Mouse (Mus musculus) limb, embryonic 14.5 days (tissue): ENCODE measurements around the gene Ugt1a8. TPM values are rescaled to one million over a fixed set of nuclear protein-coding genes. Genes with fewer than 3 reads are reported as not detected.
"Not testable (repeated sequence)": the region's sequence is repeated elsewhere in the genome, so short reads cannot be mapped to it uniquely, and the experiment has no call there.

Experiments used
- ATAC-seq: fragments of 200-750 bp; cut with Nextera tagmentation; 2 replicates; pipeline ENCODE4 v1.8.0; 2017; ENCODE audit warnings: low read depth, moderate number of reproducible peaks, moderate TSS enrichment; ENCODE audit not compliant: low FRiP score
- DNase-seq: peaks from one replicate; pipeline ENCODE4 v3.0.0-alpha.2; 2015; ENCODE audit warnings: low spot score
- H3K27ac ChIP-seq: fragments of 300-500 bp; sonication (generic); replicated peaks from 2 replicates; pipeline ENCODE4 v1.5.1; 2014; ENCODE audit warnings: low read depth, mild to moderate bottlenecking, low read length, moderate library complexity, mixed read lengths
- H3K27me3 ChIP-seq: fragments of 300-500 bp; sonication (generic); 2 replicates; pipeline ENCODE4 v1.6.1; 2014; ENCODE audit warnings: low read length, mixed read lengths; ENCODE audit not compliant: control insufficient read depth, insufficient read depth
- H3K36me3 ChIP-seq: fragments of 300-500 bp; sonication (generic); 2 replicates; pipeline ENCODE4 v1.6.1; 2014; ENCODE audit warnings: mild to moderate bottlenecking, low read length, moderate library complexity, mixed read lengths; ENCODE audit not compliant: control insufficient read depth, insufficient read depth
- H3K4me1 ChIP-seq: fragments of 300-500 bp; sonication (generic); 2 replicates; pipeline ENCODE4 v1.6.1; 2014; ENCODE audit warnings: antibody characterized with exemption, low read length, mixed read lengths; ENCODE audit not compliant: control insufficient read depth, insufficient read depth
- H3K4me2 ChIP-seq: fragments of 300-500 bp; sonication (generic); replicated peaks from 2 replicates; pipeline ENCODE4 v1.6.1; 2014; ENCODE audit warnings: low read depth, mild to moderate bottlenecking, low read length, moderate library complexity; ENCODE audit not compliant: severe bottlenecking
- H3K4me3 ChIP-seq: fragments of 300-500 bp; sonication (generic); replicated peaks from 2 replicates; pipeline ENCODE4 v1.5.1; 2014; ENCODE audit warnings: low read length
- H3K9ac ChIP-seq: fragments of 300-500 bp; sonication (generic); 2 replicates; pipeline ENCODE4 v1.6.1; 2014; ENCODE audit warnings: mild to moderate bottlenecking, low read depth, low read length, moderate library complexity; ENCODE audit not compliant: severe bottlenecking
- H3K9me3 ChIP-seq: fragments of 300-500 bp; sonication (generic); 2 replicates; pipeline ENCODE4 v1.6.1; 2016; ENCODE audit warnings: low read length; ENCODE audit not compliant: control insufficient read depth
- POLR2A ChIP-seq: fragments of 200-500 bp; IDR thresholded peaks from 2 replicates; pipeline ENCODE4 v1.8.0; 2012; ENCODE audit warnings: inconsistent platforms, mild to moderate bottlenecking, moderate library complexity, borderline replicate concordance; ENCODE audit not compliant: insufficient read depth, insufficient read length; ENCODE audit errors: extremely low read depth
- WGBS: fragments of 180-500 bp; shearing (Covaris S2); extraction: QIAGEN DNeasy Blood & Tissue Kit; methylation state at CpG from one replicate; pipeline ENCODE4 v1.1.7; 2014; 5-methylcytosine and 5-hydroxymethylcytosine counted together
- polyA plus RNA-seq, 2 experiments: library from polyadenylated mRNA; depleted of rRNA in 1 of 2; stranded (reverse) in 1 of 2; unstranded in 1 of 2; fragments of >200 nt; fragmentation: Nextera tagmentation in 1 of 2; extraction: Ambion mirVana in 1 of 2; gene quantifications; 2 replicates each; pipeline versions ENCODE4 v1.2.1 to v1.2.3; 2012 to 2014

Gene Ugt1a8
- polyA plus RNA-seq, 2 experiments, result not detected

- WGBS, result 74% methylated on average over 2 of the region's 2 CpGs
- H3K27me3 ChIP-seq, result no peaks in the 10 kb centered on the region
- DNase-seq (no peak), ATAC-seq (no peak)
- no peak for TF ChIP-seq POLR2A
- H3K36me3 ChIP-seq, result no peaks in the 10 kb centered on the region
- H3K4me2 ChIP-seq, result no peak overlapping the region
- 0 out of 2 replicates have a peak, but pooled peaks cover 4% of the 10 kb centered on the region for H3K4me1 ChIP-seq
- H3K4me3 ChIP-seq, result no peak overlapping the region
- no peak overlapping the region for H3K27ac ChIP-seq
- H3K9ac ChIP-seq, result no peak overlapping the region
- no peaks in the 10 kb centered on the region for H3K9me3 ChIP-seq
Observed at GRCm38 (mm10) chr1:88136646-88137045, 49.0 kb downstream of the Ugt1a8 start.

- WGBS, result 85% methylated on average over 3 of the region's 3 CpGs
- Histone ChIP-seq H3K27me3 (no peaks in the 10 kb centered on the region), H3K9ac (no peak overlapping the region), H3K4me1 (0 out of 2 replicates have a peak, but pooled peaks cover 4% of the 10 kb centered on the region), H3K4me3 (no peak overlapping the region), H3K36me3 (no peaks in the 10 kb centered on the region), H3K4me2 (no peak overlapping the region), H3K9me3 (no peaks in the 10 kb centered on the region), H3K27ac (no peak overlapping the region)
- no peak for DNase-seq
- no peak for ATAC-seq
- no peak for TF ChIP-seq POLR2A
Observed at GRCm38 (mm10) chr1:88137264-88137663, 49.7 kb downstream of the Ugt1a8 start.

- Histone ChIP-seq H3K27me3 (no peaks in the 10 kb centered on the region), H3K4me2 (no peak overlapping the region), H3K36me3 (no peaks in the 10 kb centered on the region), H3K4me1 (0 out of 2 replicates have a peak, but pooled peaks cover 4% of the 10 kb centered on the region), H3K9ac (no peak overlapping the region), H3K4me3 (no peak overlapping the region), H3K9me3 (no peaks in the 10 kb centered on the region), H3K27ac (no peak overlapping the region)
- 85% methylated on average over 1 of the region's 1 CpGs for WGBS
- ATAC-seq, result no peak
- no peak for TF ChIP-seq POLR2A
- no peak for DNase-seq
Observed at GRCm38 (mm10) chr1:88138145-88138544, 50.5 kb downstream of the Ugt1a8 start.

- not testable (repeated sequence) for H3K4me3 ChIP-seq, H3K4me1 ChIP-seq, DNase-seq, H3K9ac ChIP-seq, H3K27me3 ChIP-seq, H3K36me3 ChIP-seq, H3K9me3 ChIP-seq, ATAC-seq, H3K4me2 ChIP-seq, H3K27ac ChIP-seq
- 57% methylated on average over 1 of the region's 1 CpGs for WGBS
Observed at GRCm38 (mm10) chr1:88140492-88140891, 52.9 kb downstream of the Ugt1a8 start.

GRCm38 (mm10) chr1:88143966-88144675 is 56.5 kb downstream of the Ugt1a8 start:
- H3K9me3 ChIP-seq, H3K36me3 ChIP-seq, H3K4me1 ChIP-seq, H3K4me3 ChIP-seq, H3K27ac ChIP-seq, H3K9ac ChIP-seq, ATAC-seq, H3K27me3 ChIP-seq, H3K4me2 ChIP-seq: not testable (repeated sequence)
- DNase-seq, result peak; percentile 42
- 1% methylated on average over 5 of the region's 5 CpGs for WGBS

- H3K4me3 ChIP-seq, H3K27ac ChIP-seq, ATAC-seq, H3K27me3 ChIP-seq, H3K9me3 ChIP-seq, H3K9ac ChIP-seq, H3K4me2 ChIP-seq, DNase-seq, H3K36me3 ChIP-seq, H3K4me1 ChIP-seq: not testable (repeated sequence)
- 56% methylated on average over 2 of the region's 2 CpGs for WGBS
Observed at GRCm38 (mm10) chr1:88145278-88145677, 57.7 kb downstream of the Ugt1a8 start.

GRCm38 (mm10) chr1:88150133-88150532 is 62.5 kb downstream of the Ugt1a8 start:
- not testable (repeated sequence) for ATAC-seq, H3K4me2 ChIP-seq, H3K4me1 ChIP-seq, DNase-seq, H3K36me3 ChIP-seq, H3K4me3 ChIP-seq, H3K27me3 ChIP-seq, H3K9ac ChIP-seq, H3K9me3 ChIP-seq, H3K27ac ChIP-seq
- WGBS, result 81% methylated on average over 2 of the region's 2 CpGs
